Mouse (Mus musculus) hindbrain, embryonic 15.5 days (tissue): ENCODE results near the gene Tdpoz2. TPM values are rescaled to one million over a fixed set of nuclear protein-coding genes. Genes with fewer than 3 reads are reported as not detected.
"Not testable (repeated sequence)": the region's sequence is repeated elsewhere in the genome, so short reads cannot be mapped to it uniquely, and the experiment has no call there.

Experiments used
- ATAC-seq: fragments of 200-750 bp; cut with Nextera tagmentation; 2 replicates; pipeline ENCODE4 v1.8.0; 2017; ENCODE audit warnings: low read depth, moderate number of reproducible peaks, moderate TSS enrichment; ENCODE audit not compliant: low FRiP score
- H3K27ac ChIP-seq: fragments of 300-500 bp; sonication (generic); replicated peaks from 2 replicates; pipeline ENCODE4 v1.5.1; 2015; ENCODE audit warnings: mild to moderate bottlenecking, inconsistent platforms
- H3K27me3 ChIP-seq: fragments of 300-500 bp; sonication (generic); 2 replicates; pipeline ENCODE4 v1.6.1; 2015; ENCODE audit warnings: control low read depth, inconsistent platforms
- H3K36me3 ChIP-seq: fragments of 300-500 bp; sonication (generic); 2 replicates; pipeline ENCODE4 v1.6.1; 2015; ENCODE audit warnings: control low read depth, inconsistent platforms
- H3K4me1 ChIP-seq: fragments of 300-500 bp; sonication (generic); replicated peaks from 2 replicates; pipeline ENCODE4 v1.6.1; 2015; ENCODE audit warnings: control low read depth, inconsistent platforms
- H3K4me2 ChIP-seq: fragments of 300-500 bp; sonication (generic); 2 replicates; pipeline ENCODE4 v1.6.1; 2015; ENCODE audit warnings: moderate library complexity, mild to moderate bottlenecking, inconsistent platforms
- H3K4me3 ChIP-seq: fragments of 300-500 bp; sonication (generic); 2 replicates; pipeline ENCODE4 v1.5.1; 2015; ENCODE audit warnings: mild to moderate bottlenecking, inconsistent platforms
- H3K9ac ChIP-seq: fragments of 300-500 bp; sonication (generic); 2 replicates; pipeline ENCODE4 v1.6.1; 2015; ENCODE audit warnings: inconsistent platforms
- H3K9me3 ChIP-seq: fragments of 300-500 bp; sonication (generic); 2 replicates; pipeline ENCODE4 v1.6.1; 2016; ENCODE audit warnings: control low read depth, inconsistent platforms
- WGBS: fragments of 180-500 bp; shearing (Covaris S2); methylation state at CpG from one replicate; pipeline ENCODE4 v1.1.7; 2015; 5-methylcytosine and 5-hydroxymethylcytosine counted together
- polyA plus RNA-seq: library from polyadenylated mRNA; unstranded; fragments of >200 nt; fragmentation: Nextera tagmentation; extraction: Ambion mirVana; gene quantifications from 2 replicates; pipeline ENCODE4 v1.2.1, GENCODE M21; 2015

Tdpoz2 gene
- polyA plus RNA-seq = not detected in 2 replicates

- no peak for ATAC-seq
- WGBS = 86% methylated on average over 3 of the region's 3 CpGs
Observed at GRCm38 (mm10) chr3:93652586-93652985, at the start of gene Tdpoz2. Gene Tdpoz2 (minus strand): TSS chr3:93652686.

GRCm38 (mm10) chr3:93692970-93693369 is 40.5 kb upstream of the Tdpoz2 start, which contains the start of gene Gm37596:
Gene Gm37596 (minus strand): TSS chr3:93693070.
- not testable (repeated sequence) for ATAC-seq, H3K9ac ChIP-seq, H3K36me3 ChIP-seq, H3K4me1 ChIP-seq, H3K27me3 ChIP-seq, H3K4me3 ChIP-seq, H3K4me2 ChIP-seq, H3K27ac ChIP-seq, H3K9me3 ChIP-seq
- WGBS = 76% methylated on average over 1 of the region's 2 CpGs

More at GRCm38 (mm10) chr3:93652586-93652985, at the start of gene Tdpoz2:
- no peak within 1 kb of the TSS for H3K27ac ChIP-seq
- no peaks in the 10 kb centered on the region for H3K9me3 ChIP-seq
- no peaks in the 10 kb centered on the region for H3K4me1 ChIP-seq
- H3K27me3 ChIP-seq = no peaks in the 10 kb centered on the region
- H3K4me3 ChIP-seq = no peak within 1 kb of the TSS
- no peak within 1 kb of the TSS for H3K4me2 ChIP-seq
- H3K36me3 ChIP-seq = no peaks in the 10 kb centered on the region
- H3K9ac ChIP-seq = no peak within 1 kb of the TSS

DNA sequence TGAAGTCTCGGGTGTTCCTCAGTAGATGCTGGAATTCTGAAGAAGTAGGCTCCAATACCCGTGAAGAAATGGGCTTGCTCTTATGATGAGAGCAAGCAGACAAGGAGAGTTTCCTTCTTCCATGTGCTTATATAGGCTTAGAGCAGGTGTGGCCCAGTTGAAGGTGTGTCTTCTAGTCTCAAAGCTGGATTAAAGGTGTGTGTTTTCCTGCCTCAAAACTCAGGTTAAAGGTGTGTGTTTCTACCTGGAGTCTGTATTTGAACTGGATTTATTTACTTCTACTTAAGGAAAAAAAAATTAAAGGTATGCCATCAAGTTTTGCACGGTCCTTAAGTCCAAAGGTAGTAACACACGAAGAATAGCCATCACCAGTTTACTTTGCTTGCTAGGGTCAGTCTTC is 23.7 kb upstream of the Tdpoz2 start, which contains the start of gene Tdpoz1:
Gene Tdpoz1, minus strand, starts transcription at position 101 of the 400 bp plus-strand sequence.
- WGBS = 80% methylated on average over 3 of the region's 4 CpGs
- H3K36me3 ChIP-seq, H3K9ac ChIP-seq, H3K27me3 ChIP-seq, H3K27ac ChIP-seq, ATAC-seq, H3K4me2 ChIP-seq, H3K4me1 ChIP-seq, H3K9me3 ChIP-seq, H3K4me3 ChIP-seq: not testable (repeated sequence)

GRCm38 (mm10) chr3:93670805-93671503 is 18.5 kb upstream of the Tdpoz2 start:
- H3K27me3 ChIP-seq, H3K27ac ChIP-seq: not testable (repeated sequence)
- WGBS = 82% methylated on average over 5 of the region's 6 CpGs

DNA sequence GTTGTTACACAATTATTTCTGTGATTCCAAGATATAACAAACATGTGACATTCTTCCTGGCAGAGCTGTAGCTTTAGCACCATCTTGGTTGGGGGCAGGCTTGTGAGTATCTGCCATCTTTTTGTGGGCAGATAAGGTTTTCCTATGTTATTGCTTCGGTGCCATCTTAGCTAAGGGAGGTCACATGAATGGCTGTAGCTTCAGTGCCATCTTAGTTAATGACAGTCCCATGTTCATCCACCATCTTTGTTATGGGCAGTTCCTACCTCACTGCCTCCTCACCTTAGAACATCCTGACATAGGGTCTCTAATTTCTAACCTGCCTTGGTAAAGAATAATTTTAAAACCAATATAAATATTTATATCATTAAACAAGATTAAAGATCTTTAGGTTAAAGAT is 1.8 kb upstream of the Tdpoz2 start:
- WGBS = 83% methylated on average over 1 of the region's 1 CpGs
- Histone ChIP-seq H3K4me2 (no peak overlapping the region), H3K27ac (no peak overlapping the region), H3K9me3 (no peaks in the 10 kb centered on the region), H3K4me3 (no peak overlapping the region), H3K27me3 (no peaks in the 10 kb centered on the region), H3K4me1 (no peaks in the 10 kb centered on the region), H3K9ac (no peak overlapping the region), H3K36me3 (no peaks in the 10 kb centered on the region)
- ATAC-seq = no peak

More at GRCm38 (mm10) chr3:93670805-93671503, 18.5 kb upstream of the Tdpoz2 start:
- ATAC-seq, H3K9me3 ChIP-seq, H3K36me3 ChIP-seq, H3K9ac ChIP-seq, H3K4me2 ChIP-seq, H3K4me3 ChIP-seq, H3K4me1 ChIP-seq: not testable (repeated sequence)

GRCm38 (mm10) chr3:93630917-93631714 is 21.4 kb downstream of the Tdpoz2 start:
- H3K4me3 ChIP-seq, H3K9ac ChIP-seq, H3K27ac ChIP-seq, H3K27me3 ChIP-seq, H3K9me3 ChIP-seq, ATAC-seq, H3K36me3 ChIP-seq, H3K4me1 ChIP-seq, H3K4me2 ChIP-seq: not testable (repeated sequence)
- WGBS = 90% methylated on average over 4 of the region's 4 CpGs

GRCm38 (mm10) chr3:93608970-93609369 is 43.5 kb downstream of the Tdpoz2 start:
- not testable (repeated sequence) for H3K4me3 ChIP-seq, H3K27ac ChIP-seq, H3K27me3 ChIP-seq, ATAC-seq, H3K36me3 ChIP-seq, H3K9me3 ChIP-seq, H3K4me2 ChIP-seq, H3K4me1 ChIP-seq, H3K9ac ChIP-seq

- no peaks in the 10 kb centered on the region for H3K36me3 ChIP-seq
- no peak for ATAC-seq
- no peaks in the 10 kb centered on the region for H3K9me3 ChIP-seq
- 65% methylated on average over 1 of the region's 1 CpGs for WGBS
- H3K27ac ChIP-seq = no peak overlapping the region
- no peaks in the 10 kb centered on the region for H3K4me1 ChIP-seq
- H3K27me3 ChIP-seq = no peaks in the 10 kb centered on the region
- no peak overlapping the region for H3K4me2 ChIP-seq
- H3K4me3 ChIP-seq = no peak overlapping the region
- no peak overlapping the region for H3K9ac ChIP-seq
Observed at GRCm38 (mm10) chr3:93601903-93602302, 50.6 kb downstream of the Tdpoz2 start.

Other genes with a start within 250 kb of the Tdpoz2 start
- 1.2 TPM in 2 replicates for gene Tchh, start 210.4 kb downstream of the Tdpoz2 start, polyA plus RNA-seq
- 0.06 TPM in 1 of 2 replicates, not detected in the other for gene Tchhl1, start 183.9 kb downstream of the Tdpoz2 start, polyA plus RNA-seq
- 206 and 231 TPM in 2 replicates for gene S100a11, start 132.2 kb downstream of the Tdpoz2 start, polyA plus RNA-seq
- gene S100a10, start 97.6 kb downstream of the Tdpoz2 start, polyA plus RNA-seq = 168 and 205 TPM in 2 replicates
- not detected in 2 replicates for gene Tdpoz1, start 23.6 kb upstream of the Tdpoz2 start, polyA plus RNA-seq
- not detected in 2 replicates for gene Gm37596, start 40.4 kb upstream of the Tdpoz2 start, polyA plus RNA-seq
- gene Gm5773, start 120.3 kb upstream of the Tdpoz2 start, polyA plus RNA-seq = not detected in 2 replicates
- not detected in 2 replicates for gene Tdpoz4, start 143.7 kb upstream of the Tdpoz2 start, polyA plus RNA-seq
- gene Tdpoz3, start 173.3 kb upstream of the Tdpoz2 start, polyA plus RNA-seq = not detected in 2 replicates